Mouse (Mus musculus) midbrain, embryonic 13.5 days (tissue): Measurements from ENCODE around the gene Tssk2. TPM values are rescaled to one million over a fixed set of nuclear protein-coding genes. Genes with fewer than 3 reads are reported as not detected.

ENCODE experiments used
- ATAC-seq: fragments of 200-750 bp; cut with Nextera tagmentation; 2 replicates; pipeline ENCODE4 v1.8.0; 2017; ENCODE audit warnings: mild to moderate bottlenecking, moderate TSS enrichment, moderate library complexity
- H3K27ac ChIP-seq: fragments of 300-500 bp; sonication (generic); 2 replicates; pipeline ENCODE4 v1.5.1; 2015; ENCODE audit warnings: inconsistent platforms, mild to moderate bottlenecking, moderate library complexity
- H3K27me3 ChIP-seq: fragments of 300-500 bp; sonication (generic); 2 replicates; pipeline ENCODE4 v1.6.1; 2015; ENCODE audit warnings: mild to moderate bottlenecking, inconsistent platforms
- H3K36me3 ChIP-seq: fragments of 300-500 bp; sonication (generic); 2 replicates; pipeline ENCODE4 v1.6.1; 2015; ENCODE audit warnings: mild to moderate bottlenecking, inconsistent platforms
- H3K4me1 ChIP-seq: fragments of 300-500 bp; sonication (generic); replicated peaks from 2 replicates; pipeline ENCODE4 v1.6.1; 2015; ENCODE audit warnings: inconsistent platforms
- H3K4me2 ChIP-seq: fragments of 300-500 bp; sonication (generic); replicated peaks from 2 replicates; pipeline ENCODE4 v1.6.1; 2015; ENCODE audit warnings: moderate library complexity, mild to moderate bottlenecking, inconsistent platforms
- H3K4me3 ChIP-seq: fragments of 300-500 bp; sonication (generic); replicated peaks from 2 replicates; pipeline ENCODE4 v1.5.1; 2015; ENCODE audit warnings: mild to moderate bottlenecking, inconsistent platforms
- H3K9ac ChIP-seq: fragments of 300-500 bp; sonication (generic); replicated peaks from 2 replicates; pipeline ENCODE4 v1.6.1; 2015; ENCODE audit warnings: mild to moderate bottlenecking, inconsistent platforms
- H3K9me3 ChIP-seq: fragments of 300-500 bp; sonication (generic); 2 replicates; pipeline ENCODE4 v1.6.1; 2016; ENCODE audit warnings: mild to moderate bottlenecking, inconsistent platforms
- WGBS: fragments of 180-500 bp; shearing (Covaris S2); methylation state at CpG from one replicate; pipeline ENCODE4 v1.1.7; 2015; 5-methylcytosine and 5-hydroxymethylcytosine counted together
- polyA plus RNA-seq: library from polyadenylated mRNA; unstranded; fragments of >200 nt; fragmentation: Nextera tagmentation; extraction: Ambion mirVana; gene quantifications from 2 replicates; pipeline ENCODE4 v1.2.1, GENCODE M21; 2015

Tssk2 gene
- polyA plus RNA-seq, 1 experiment from 2014 or later = 0.19 TPM

- Histone ChIP-seq H3K9ac (peak within 1 kb of the TSS; percentile 59), H3K9me3 (no peaks in the 10 kb centered on the region), H3K4me2 (peak within 1 kb of the TSS; percentile 53), H3K4me1 (peaks cover 25% of the 10 kb centered on the region), H3K27ac (no peak within 1 kb of the TSS), H3K36me3 (no peaks in the 10 kb centered on the region), H3K27me3 (peaks cover 76% of the 10 kb centered on the region), H3K4me3 (peak within 1 kb of the TSS; percentile 39)
- peak; percentile 17; the same call in 1 of the 2 replicates for ATAC-seq
- under 1% methylated on average over 106 of the region's 106 CpGs for WGBS
Observed at GRCm38 (mm10) chr16:17914307-17915249, 16.1 kb downstream of the Tssk2 start, which contains the start of gene Gsc2. Gene Gsc2, minus strand, starts transcription at chr16:17915059.

- no peaks in the 10 kb centered on the region for H3K9me3 ChIP-seq
- H3K36me3 ChIP-seq = peaks cover 12% of the 10 kb centered on the region
- ATAC-seq = 0 out of 2 replicates have a peak, but pooled peaks have one; percentile 9
- H3K4me1 ChIP-seq = peaks cover 32% of the 10 kb centered on the region
- H3K4me2 ChIP-seq = peak overlapping the region; percentile 97
- WGBS = 2% methylated on average over 20 of the region's 20 CpGs
- peak overlapping the region; percentile 71 for H3K9ac ChIP-seq
- peak overlapping the region; percentile 91 for H3K27ac ChIP-seq
- peak overlapping the region; percentile 72 for H3K4me3 ChIP-seq
- peaks cover 38% of the 10 kb centered on the region for H3K27me3 ChIP-seq
Observed at GRCm38 (mm10) chr16:17920586-17920985, 22.1 kb downstream of the Tssk2 start.

- Histone ChIP-seq H3K4me2 (peak overlapping the region; percentile 97), H3K9ac (peak overlapping the region; percentile 90), H3K27ac (peak overlapping the region; percentile 91), H3K36me3 (peaks cover 21% of the 10 kb centered on the region), H3K4me3 (peak overlapping the region; percentile 72), H3K27me3 (peaks cover 28% of the 10 kb centered on the region), H3K4me1 (peaks cover 39% of the 10 kb centered on the region), H3K9me3 (no peaks in the 10 kb centered on the region)
- ATAC-seq = peak; percentile 94
- 1% methylated on average over 47 of the region's 47 CpGs for WGBS
Observed at GRCm38 (mm10) chr16:17921325-17922162, 23.1 kb downstream of the Tssk2 start.

- Histone ChIP-seq H3K27me3 (peaks cover 22% of the 10 kb centered on the region), H3K4me2 (peak overlapping the region; percentile 97), H3K36me3 (peaks cover 21% of the 10 kb centered on the region), H3K4me3 (peak overlapping the region; percentile 72), H3K9ac (peak overlapping the region; percentile 90), H3K27ac (peak overlapping the region; percentile 91), H3K9me3 (no peaks in the 10 kb centered on the region), H3K4me1 (peaks cover 45% of the 10 kb centered on the region)
- under 1% methylated on average over 14 of the region's 14 CpGs for WGBS
- peak; percentile 35 for ATAC-seq
Observed at GRCm38 (mm10) chr16:17922163-17922538, 23.7 kb downstream of the Tssk2 start.

- Histone ChIP-seq H3K36me3 (peaks cover 21% of the 10 kb centered on the region), H3K27me3 (no peaks in the 10 kb centered on the region), H3K4me1 (peaks cover 34% of the 10 kb centered on the region), H3K4me2 (peak overlapping the region; percentile 88), H3K4me3 (peak overlapping the region; percentile 66), H3K9ac (peak overlapping the region; percentile 92), H3K27ac (peak overlapping the region; percentile 89), H3K9me3 (no peaks in the 10 kb centered on the region)
- peak; percentile 57 for ATAC-seq
- under 1% methylated on average over 70 of the region's 72 CpGs for WGBS
Observed at GRCm38 (mm10) chr16:17927351-17928082, 29.1 kb downstream of the Tssk2 start.

GRCm38 (mm10) chr16:17928087-17928580 lies 29.7 kb downstream of the Tssk2 start, which contains the start of gene Slc25a1:
Gene Slc25a1, minus strand, starts transcription at chr16:17928219.
- ATAC-seq = peak; percentile 78
- WGBS = under 1% methylated on average over 47 of the region's 47 CpGs
- peak within 1 kb of the TSS; percentile 66 for H3K4me3 ChIP-seq

GRCm38 (mm10) chr16:17928627-17929104 lies 30.2 kb downstream of the Tssk2 start:
- 0% methylated on average over 9 of the region's 9 CpGs for WGBS
- Histone ChIP-seq H3K27me3 (peaks cover 2% of the 10 kb centered on the region; the same call in 1 of the 2 replicates), H3K9me3 (no peaks in the 10 kb centered on the region), H3K4me2 (peak overlapping the region; percentile 88), H3K9ac (peak overlapping the region; percentile 92), H3K4me3 (peak overlapping the region; percentile 66), H3K4me1 (peaks cover 24% of the 10 kb centered on the region), H3K27ac (peak overlapping the region; percentile 89), H3K36me3 (peaks cover 21% of the 10 kb centered on the region)
- peak; percentile 43 for ATAC-seq

More at GRCm38 (mm10) chr16:17928087-17928580, 29.7 kb downstream of the Tssk2 start, which contains the start of gene Slc25a1:
- peaks cover 28% of the 10 kb centered on the region for H3K4me1 ChIP-seq
- peak within 1 kb of the TSS; percentile 89 for H3K27ac ChIP-seq
- peaks cover 21% of the 10 kb centered on the region for H3K36me3 ChIP-seq
- H3K9me3 ChIP-seq = no peaks in the 10 kb centered on the region
- no peaks in the 10 kb centered on the region for H3K27me3 ChIP-seq
- H3K4me2 ChIP-seq = peak within 1 kb of the TSS; percentile 88
- H3K9ac ChIP-seq = peak within 1 kb of the TSS; percentile 92

- peaks cover 2% of the 10 kb centered on the region; the same call in 1 of the 2 replicates for H3K27me3 ChIP-seq
- WGBS = 12% methylated on average over 2 of the region's 2 CpGs
- no peak overlapping the region for H3K4me3 ChIP-seq
- no peaks in the 10 kb centered on the region for H3K9me3 ChIP-seq
- H3K27ac ChIP-seq = peak overlapping the region; percentile 89
- no peak overlapping the region for H3K9ac ChIP-seq
- H3K4me1 ChIP-seq = peaks cover 24% of the 10 kb centered on the region
- ATAC-seq = peak; percentile 9
- peaks cover 21% of the 10 kb centered on the region for H3K36me3 ChIP-seq
- no peak overlapping the region for H3K4me2 ChIP-seq
Observed at GRCm38 (mm10) chr16:17929211-17929610, 30.8 kb downstream of the Tssk2 start.

- Histone ChIP-seq H3K36me3 (peaks cover 19% of the 10 kb centered on the region), H3K4me2 (no peak overlapping the region), H3K4me3 (no peak overlapping the region), H3K27me3 (peaks cover 2% of the 10 kb centered on the region; the same call in 1 of the 2 replicates), H3K9ac (no peak overlapping the region), H3K9me3 (no peaks in the 10 kb centered on the region), H3K4me1 (peaks cover 24% of the 10 kb centered on the region), H3K27ac (peak overlapping the region; percentile 32)
- WGBS = 61% methylated on average over 2 of the region's 2 CpGs
- no peak for ATAC-seq
Observed at GRCm38 (mm10) chr16:17929631-17930030, 31.2 kb downstream of the Tssk2 start.

GRCm38 (mm10) chr16:17931906-17932460 lies 33.5 kb downstream of the Tssk2 start:
- peaks cover 12% of the 10 kb centered on the region for H3K27me3 ChIP-seq
- ATAC-seq = no peak
- H3K36me3 ChIP-seq = no peaks in the 10 kb centered on the region
- WGBS = 67% methylated on average over 5 of the region's 5 CpGs
- no peak overlapping the region for H3K9ac ChIP-seq
- H3K27ac ChIP-seq = no peak overlapping the region
- no peak overlapping the region for H3K4me2 ChIP-seq
- no peaks in the 10 kb centered on the region for H3K9me3 ChIP-seq
- H3K4me3 ChIP-seq = no peak overlapping the region
- H3K4me1 ChIP-seq = peaks cover 13% of the 10 kb centered on the region
